Mouse (Mus musculus): ENCODE measurements around the gene Cpne5. TPM values are rescaled to one million over a fixed set of nuclear protein-coding genes. Genes with fewer than 3 reads are reported as not detected.

Cpne5 gene
- polyA plus RNA-seq, 1 experiment from 2014 or later: 17.2 TPM

GRCm38 (mm10) chr17:29165452-29165851 lies 72.5 kb downstream of the Cpne5 start:
- Histone ChIP-seq H3K9me3 (replicated peaks; ENCODE audit: control insufficient read depth, low read length) (no peaks in the 10 kb centered on the region), H3K27me3 (replicated peaks; ENCODE audit: control insufficient read depth, insufficient read depth, low read length) (no peaks in the 10 kb centered on the region), H3K36me3 (ENCODE audit: control insufficient read depth, insufficient read depth, low read length) (no peaks in the 10 kb centered on the region), H3K4me1 (ENCODE audit: control insufficient read depth, insufficient read depth, low read length) (peaks cover 10% of the 10 kb centered on the region), H3K9ac (ENCODE audit: low read length) (0 out of 2 replicates have a peak overlapping the region, but pooled peaks have one; percentile 22), H3K4me2 (ENCODE audit: low read length) (no peak overlapping the region), H3K27ac (ENCODE audit: low read depth, low read length) (peak overlapping the region; percentile 70; the same call in 1 of the 2 replicates), H3K4me3 (ENCODE audit: low read depth, low read length) (no peak overlapping the region)
- peak; percentile 72 for ATAC-seq
- WGBS: 9% methylated on average over 6 of the region's 6 CpGs
- DNase-seq (ENCODE audit: low spot score): peak; percentile 34

GRCm38 (mm10) chr17:29164469-29165111 lies 73.4 kb downstream of the Cpne5 start:
- peak overlapping the region; percentile 70; the same call in 1 of the 2 replicates for H3K27ac ChIP-seq (ENCODE audit: low read depth, low read length)
- no peaks in the 10 kb centered on the region for H3K27me3 ChIP-seq (replicated peaks; ENCODE audit: control insufficient read depth, insufficient read depth, low read length)
- peaks cover 10% of the 10 kb centered on the region for H3K4me1 ChIP-seq (ENCODE audit: control insufficient read depth, insufficient read depth, low read length)
- no peak overlapping the region for H3K9ac ChIP-seq (ENCODE audit: low read length)
- no peaks in the 10 kb centered on the region for H3K9me3 ChIP-seq (replicated peaks; ENCODE audit: control insufficient read depth, low read length)
- peak; percentile 55; the same call in 1 of the 2 replicates for ATAC-seq
- H3K4me2 ChIP-seq (ENCODE audit: low read length): no peak overlapping the region
- no peaks in the 10 kb centered on the region for H3K36me3 ChIP-seq (ENCODE audit: control insufficient read depth, insufficient read depth, low read length)
- DNase-seq (ENCODE audit: low spot score): peak; percentile 56
- 10% methylated on average over 17 of the region's 17 CpGs for WGBS
- no peak overlapping the region for H3K4me3 ChIP-seq (ENCODE audit: low read depth, low read length)

GRCm38 (mm10) chr17:29162334-29162733 lies 75.6 kb downstream of the Cpne5 start:
- no peaks in the 10 kb centered on the region for H3K27me3 ChIP-seq (replicated peaks; ENCODE audit: control insufficient read depth, insufficient read depth, low read length)
- H3K27ac ChIP-seq (ENCODE audit: low read depth, low read length): no peak overlapping the region
- H3K9me3 ChIP-seq (replicated peaks; ENCODE audit: control insufficient read depth, low read length): no peaks in the 10 kb centered on the region
- peaks cover 10% of the 10 kb centered on the region for H3K4me1 ChIP-seq (ENCODE audit: control insufficient read depth, insufficient read depth, low read length)
- ATAC-seq (no peak), DNase-seq (ENCODE audit: low spot score) (no peak)
- H3K4me3 ChIP-seq (ENCODE audit: low read depth, low read length): no peak overlapping the region
- no peak overlapping the region for H3K9ac ChIP-seq (ENCODE audit: low read length)
- 93% methylated on average over 13 of the region's 13 CpGs for WGBS
- no peaks in the 10 kb centered on the region for H3K36me3 ChIP-seq (ENCODE audit: control insufficient read depth, insufficient read depth, low read length)
- H3K4me2 ChIP-seq (ENCODE audit: low read length): no peak overlapping the region

- DNase-seq (ENCODE audit: low spot score) (no peak), ATAC-seq (no peak)
- Histone ChIP-seq H3K27me3 (replicated peaks; ENCODE audit: control insufficient read depth, insufficient read depth, low read length) (no peaks in the 10 kb centered on the region), H3K9ac (ENCODE audit: low read length) (no peak overlapping the region), H3K36me3 (ENCODE audit: control insufficient read depth, insufficient read depth, low read length) (no peaks in the 10 kb centered on the region), H3K27ac (ENCODE audit: low read depth, low read length) (no peak overlapping the region), H3K4me2 (ENCODE audit: low read length) (no peak overlapping the region), H3K9me3 (replicated peaks; ENCODE audit: control insufficient read depth, low read length) (no peaks in the 10 kb centered on the region), H3K4me1 (ENCODE audit: control insufficient read depth, insufficient read depth, low read length) (peaks cover 9% of the 10 kb centered on the region), H3K4me3 (ENCODE audit: low read depth, low read length) (no peak overlapping the region)
- 85% methylated on average over 16 of the region's 16 CpGs for WGBS
Observed at GRCm38 (mm10) chr17:29159743-29160455, 78.1 kb downstream of the Cpne5 start.

GRCm38 (mm10) chr17:29159320-29159719 lies 78.6 kb downstream of the Cpne5 start:
- Histone ChIP-seq H3K4me2 (ENCODE audit: low read length) (no peak overlapping the region), H3K36me3 (ENCODE audit: control insufficient read depth, insufficient read depth, low read length) (no peaks in the 10 kb centered on the region), H3K27ac (ENCODE audit: low read depth, low read length) (no peak overlapping the region), H3K4me1 (ENCODE audit: control insufficient read depth, insufficient read depth, low read length) (peaks cover 3% of the 10 kb centered on the region), H3K9me3 (replicated peaks; ENCODE audit: control insufficient read depth, low read length) (no peaks in the 10 kb centered on the region), H3K27me3 (replicated peaks; ENCODE audit: control insufficient read depth, insufficient read depth, low read length) (no peaks in the 10 kb centered on the region), H3K4me3 (ENCODE audit: low read depth, low read length) (no peak overlapping the region), H3K9ac (ENCODE audit: low read length) (no peak overlapping the region)
- ATAC-seq: no peak
- 95% methylated on average over 5 of the region's 5 CpGs for WGBS
- no peak for DNase-seq (ENCODE audit: low spot score)

GRCm38 (mm10) chr17:29158899-29159298 lies 79.1 kb downstream of the Cpne5 start:
- Histone ChIP-seq H3K27ac (ENCODE audit: low read depth, low read length) (no peak overlapping the region), H3K4me3 (ENCODE audit: low read depth, low read length) (no peak overlapping the region), H3K4me2 (ENCODE audit: low read length) (no peak overlapping the region), H3K36me3 (ENCODE audit: control insufficient read depth, insufficient read depth, low read length) (no peaks in the 10 kb centered on the region), H3K9me3 (replicated peaks; ENCODE audit: control insufficient read depth, low read length) (no peaks in the 10 kb centered on the region), H3K27me3 (replicated peaks; ENCODE audit: control insufficient read depth, insufficient read depth, low read length) (no peaks in the 10 kb centered on the region), H3K4me1 (ENCODE audit: control insufficient read depth, insufficient read depth, low read length) (0 out of 2 replicates have a peak, but pooled peaks cover 2% of the 10 kb centered on the region), H3K9ac (ENCODE audit: low read length) (no peak overlapping the region)
- ATAC-seq: no peak
- WGBS: 95% methylated on average over 15 of the region's 15 CpGs
- no peak for DNase-seq (ENCODE audit: low spot score)

- Histone ChIP-seq H3K4me2 (ENCODE audit: low read length) (no peak overlapping the region), H3K27ac (ENCODE audit: low read depth, low read length) (no peak overlapping the region), H3K27me3 (replicated peaks; ENCODE audit: control insufficient read depth, insufficient read depth, low read length) (no peaks in the 10 kb centered on the region), H3K9ac (ENCODE audit: low read length) (no peak overlapping the region), H3K36me3 (ENCODE audit: control insufficient read depth, insufficient read depth, low read length) (no peaks in the 10 kb centered on the region), H3K4me1 (ENCODE audit: control insufficient read depth, insufficient read depth, low read length) (0 out of 2 replicates have a peak, but pooled peaks cover 2% of the 10 kb centered on the region), H3K9me3 (replicated peaks; ENCODE audit: control insufficient read depth, low read length) (no peaks in the 10 kb centered on the region), H3K4me3 (ENCODE audit: low read depth, low read length) (no peak overlapping the region)
- DNase-seq (ENCODE audit: low spot score) (no peak), ATAC-seq (no peak)
- WGBS: 91% methylated on average over 8 of the region's 8 CpGs
Observed at GRCm38 (mm10) chr17:29156866-29157265, 81.1 kb downstream of the Cpne5 start.

- no peak overlapping the region for H3K9ac ChIP-seq (ENCODE audit: low read length)
- WGBS: 79% methylated on average over 16 of the region's 16 CpGs
- 0 out of 2 replicates have a peak, but pooled peaks cover 2% of the 10 kb centered on the region for H3K4me1 ChIP-seq (ENCODE audit: control insufficient read depth, insufficient read depth, low read length)
- no peaks in the 10 kb centered on the region for H3K9me3 ChIP-seq (replicated peaks; ENCODE audit: control insufficient read depth, low read length)
- H3K36me3 ChIP-seq (ENCODE audit: control insufficient read depth, insufficient read depth, low read length): no peaks in the 10 kb centered on the region
- no peak overlapping the region for H3K4me2 ChIP-seq (ENCODE audit: low read length)
- no peak for DNase-seq (ENCODE audit: low spot score)
- no peaks in the 10 kb centered on the region for H3K27me3 ChIP-seq (replicated peaks; ENCODE audit: control insufficient read depth, insufficient read depth, low read length)
- no peak overlapping the region for H3K4me3 ChIP-seq (ENCODE audit: low read depth, low read length)
- ATAC-seq: no peak
- H3K27ac ChIP-seq (ENCODE audit: low read depth, low read length): no peak overlapping the region
Observed at GRCm38 (mm10) chr17:29156396-29156795, 81.6 kb downstream of the Cpne5 start.
